Mouse (Mus musculus) limb, embryonic 11.5 days (tissue): Measurements from ENCODE around the gene Ddx18. TPM values are rescaled to one million over a fixed set of nuclear protein-coding genes. Genes with fewer than 3 reads are reported as not detected.

Experiments used
- ATAC-seq: fragments of 200-750 bp; cut with Nextera tagmentation; 2 replicates; pipeline ENCODE4 v1.8.0; 2017; ENCODE audit warnings: low read depth; ENCODE audit not compliant: insufficient number of reproducible peaks, low FRiP score, low TSS enrichment
- DNase-seq: peaks from one replicate; pipeline ENCODE4 v3.0.0-alpha.2; 2015; ENCODE audit warnings: low spot score
- H3K27ac ChIP-seq: fragments of 300-500 bp; sonication (generic); replicated peaks from 2 replicates; pipeline ENCODE4 v1.5.1; 2014; ENCODE audit warnings: low read depth, mild to moderate bottlenecking, low read length
- H3K27me3 ChIP-seq: fragments of 300-500 bp; sonication (generic); 2 replicates; pipeline ENCODE4 v1.6.1; 2014; ENCODE audit warnings: mild to moderate bottlenecking, low read length, mixed read lengths; ENCODE audit not compliant: control insufficient read depth, insufficient read depth
- H3K36me3 ChIP-seq: fragments of 300-500 bp; sonication (generic); 2 replicates; pipeline ENCODE4 v1.6.1; 2014; ENCODE audit warnings: mild to moderate bottlenecking, low read length, moderate library complexity, mixed read lengths; ENCODE audit not compliant: control insufficient read depth, insufficient read depth
- H3K4me1 ChIP-seq: fragments of 300-500 bp; sonication (generic); 2 replicates; pipeline ENCODE4 v1.6.1; 2014; ENCODE audit warnings: low read length, mixed read lengths; ENCODE audit not compliant: control insufficient read depth, insufficient read depth
- H3K4me2 ChIP-seq: fragments of 300-500 bp; sonication (generic); 2 replicates; pipeline ENCODE4 v1.6.1; 2014; ENCODE audit warnings: low read depth, mild to moderate bottlenecking, moderate library complexity; ENCODE audit not compliant: severe bottlenecking
- H3K4me3 ChIP-seq: fragments of 300-500 bp; sonication (generic); 2 replicates; pipeline ENCODE4 v1.5.1; 2014; ENCODE audit warnings: low read depth, low read length
- H3K9ac ChIP-seq: fragments of 300-500 bp; sonication (generic); 2 replicates; pipeline ENCODE4 v1.6.1; 2014; ENCODE audit warnings: mild to moderate bottlenecking, low read length
- H3K9me3 ChIP-seq: fragments of 300-500 bp; sonication (generic); 2 replicates; pipeline ENCODE4 v1.6.1; 2016; ENCODE audit warnings: low read length; ENCODE audit not compliant: control insufficient read depth
- WGBS: fragments of 180-500 bp; shearing (Covaris S2); extraction: QIAGEN DNeasy Blood & Tissue Kit; methylation state at CpG from one replicate; pipeline ENCODE4 v1.1.7; 2014; 5-methylcytosine and 5-hydroxymethylcytosine counted together
- polyA plus RNA-seq: library from polyadenylated mRNA; unstranded; fragments of >200 nt; fragmentation: Nextera tagmentation; extraction: Ambion mirVana; gene quantifications from 2 replicates; pipeline ENCODE4 v1.2.1, GENCODE M21; 2014

Ddx18 gene
- polyA plus RNA-seq, 1 experiment from 2014 or later = 90.2 TPM

GRCm38 (mm10) chr1:121546844-121547243, 20.9 kb downstream of the Ddx18 start:
- 85% methylated on average over 2 of the region's 2 CpGs for WGBS
- no peak for ATAC-seq

DNA sequence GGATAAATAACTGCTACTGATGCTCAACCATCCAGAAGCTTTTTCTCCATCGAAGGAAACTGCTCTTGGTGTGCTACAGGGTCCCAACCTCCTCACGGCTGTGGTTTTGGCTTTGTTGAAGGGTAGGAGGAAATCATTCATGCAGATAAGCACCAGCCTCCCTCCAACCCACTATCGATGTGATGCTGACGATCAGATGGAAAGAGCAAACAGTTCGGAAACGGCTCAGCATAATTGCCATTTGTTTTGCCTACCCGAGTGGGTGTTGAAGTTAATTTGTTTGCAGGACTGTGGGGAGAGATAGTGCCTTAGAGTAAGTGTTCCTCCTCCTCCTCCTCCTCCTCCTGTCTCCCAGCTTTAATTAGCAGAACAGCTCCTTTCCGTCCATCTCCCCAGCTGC, 27.4 kb downstream of the Ddx18 start:
- 77% methylated on average over 8 of the region's 8 CpGs for WGBS
- H3K9me3 ChIP-seq = no peaks in the 10 kb centered on the region

More at GRCm38 (mm10) chr1:121546844-121547243, 20.9 kb downstream of the Ddx18 start:
- Histone ChIP-seq H3K27ac (no peak overlapping the region), H3K4me1 (no peaks in the 10 kb centered on the region), H3K36me3 (no peaks in the 10 kb centered on the region), H3K9ac (no peak overlapping the region), H3K4me3 (no peak overlapping the region), H3K4me2 (no peak overlapping the region), H3K27me3 (no peaks in the 10 kb centered on the region), H3K9me3 (no peaks in the 10 kb centered on the region)
- no peak for DNase-seq

GRCm38 (mm10) chr1:121531439-121531838, 36.4 kb downstream of the Ddx18 start:
- WGBS = 76% methylated on average over 7 of the region's 7 CpGs
- Histone ChIP-seq H3K4me3 (no peak overlapping the region), H3K4me1 (peaks cover 7% of the 10 kb centered on the region; the same call in 1 of the 2 replicates), H3K36me3 (no peaks in the 10 kb centered on the region), H3K9ac (no peak overlapping the region), H3K9me3 (no peaks in the 10 kb centered on the region), H3K4me2 (no peak overlapping the region), H3K27me3 (peaks cover 12% of the 10 kb centered on the region), H3K27ac (no peak overlapping the region)
- ATAC-seq (no peak), DNase-seq (no peak)

More for the DNA sequence above, 27.4 kb downstream of the Ddx18 start:
- Histone ChIP-seq H3K4me2 (no peak overlapping the region), H3K27ac (no peak overlapping the region), H3K4me3 (no peak overlapping the region), H3K4me1 (no peaks in the 10 kb centered on the region), H3K36me3 (no peaks in the 10 kb centered on the region), H3K9ac (no peak overlapping the region), H3K27me3 (no peaks in the 10 kb centered on the region)
- DNase-seq (no peak), ATAC-seq (no peak)

GRCm38 (mm10) chr1:121529286-121529685, 38.5 kb downstream of the Ddx18 start:
- Histone ChIP-seq H3K4me1 (peaks cover 7% of the 10 kb centered on the region; the same call in 1 of the 2 replicates), H3K36me3 (no peaks in the 10 kb centered on the region), H3K9ac (no peak overlapping the region), H3K4me3 (no peak overlapping the region), H3K9me3 (no peaks in the 10 kb centered on the region), H3K27ac (no peak overlapping the region), H3K4me2 (no peak overlapping the region), H3K27me3 (peaks cover 12% of the 10 kb centered on the region)
- 88% methylated on average over 6 of the region's 6 CpGs for WGBS
- ATAC-seq (no peak), DNase-seq (no peak)

DNA sequence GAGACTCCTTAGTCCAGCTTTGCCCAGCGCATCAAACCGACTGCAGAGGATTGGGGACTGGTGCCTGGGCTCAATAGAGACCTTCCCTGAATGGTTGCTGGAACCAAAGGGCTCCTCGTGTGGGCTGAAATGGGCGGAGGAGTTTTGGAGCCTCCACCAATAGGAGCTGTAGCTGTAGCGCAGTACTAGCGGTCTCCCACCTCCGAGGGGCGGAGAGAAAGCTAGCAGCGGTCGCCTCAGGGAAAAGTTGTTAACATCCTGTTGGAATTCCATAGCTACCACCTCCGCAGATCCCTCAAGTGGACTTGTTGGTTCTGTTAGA, 39.4 kb downstream of the Ddx18 start, which contains the start of gene Htr5b:
TSS of gene Htr5b (minus strand) at position 67 of the 322 bp plus-strand sequence.
- peak; percentile 91 for ATAC-seq
- no peak within 1 kb of the TSS for H3K9ac ChIP-seq
- WGBS = 2% methylated on average over 11 of the region's 11 CpGs

DNA sequence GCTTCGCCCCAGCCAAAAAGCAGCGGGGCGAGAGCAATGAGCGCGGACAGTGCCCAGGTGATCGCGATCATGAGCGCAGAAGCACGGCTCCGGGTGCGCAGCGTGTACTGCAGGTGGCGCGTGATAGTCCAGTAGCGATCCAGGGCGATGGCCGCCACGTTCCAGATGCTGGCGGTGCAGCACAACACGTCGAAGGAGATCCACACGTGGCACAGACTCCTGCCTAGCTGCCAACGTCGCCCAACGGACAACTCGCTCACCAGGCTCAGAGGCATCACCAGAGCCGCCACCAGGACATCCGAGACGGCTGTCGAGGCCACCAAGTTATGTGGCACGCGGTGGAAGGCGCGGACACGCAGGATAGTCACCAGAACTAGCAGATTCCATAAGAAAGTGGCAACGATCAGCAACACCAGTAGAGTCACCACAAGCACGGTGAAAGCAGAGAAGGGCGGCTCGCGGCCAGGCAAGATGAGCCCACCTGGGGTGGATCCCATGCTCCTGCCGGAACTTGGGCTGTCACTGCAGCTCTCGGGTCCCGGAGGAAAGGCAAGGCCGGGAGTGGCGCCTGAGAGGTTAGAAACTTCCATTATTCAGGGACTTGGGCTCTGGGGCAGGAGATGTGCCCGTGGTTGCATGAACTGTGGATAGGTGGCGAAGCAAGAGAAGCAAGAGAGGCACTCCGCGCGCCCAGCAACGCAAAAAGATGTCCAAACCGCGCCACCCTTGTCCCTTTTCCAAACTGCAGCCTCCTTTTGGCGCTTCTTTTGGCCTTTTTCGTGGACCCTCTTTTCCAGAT, 40.0 kb downstream of the Ddx18 start:
- no peaks in the 10 kb centered on the region for H3K9me3 ChIP-seq
- no peak overlapping the region for H3K9ac ChIP-seq
- H3K27me3 ChIP-seq = peaks cover 12% of the 10 kb centered on the region
- H3K4me1 ChIP-seq = peaks cover 7% of the 10 kb centered on the region; the same call in 1 of the 2 replicates
- no peak overlapping the region for H3K27ac ChIP-seq
- ATAC-seq = no peak; the same call in 1 of the 2 replicates
- WGBS = 10% methylated on average over 55 of the region's 55 CpGs
- peak; percentile 52 for DNase-seq
- peak overlapping the region; percentile 75 for H3K4me2 ChIP-seq
- no peaks in the 10 kb centered on the region for H3K36me3 ChIP-seq
- peak overlapping the region; percentile 27 for H3K4me3 ChIP-seq

More for the DNA sequence above, 39.4 kb downstream of the Ddx18 start, which contains the start of gene Htr5b:
- H3K36me3 ChIP-seq = no peaks in the 10 kb centered on the region
- peak; percentile 75 for DNase-seq
- no peaks in the 10 kb centered on the region for H3K9me3 ChIP-seq
- no peak within 1 kb of the TSS for H3K27ac ChIP-seq
- H3K4me3 ChIP-seq = peak within 1 kb of the TSS; percentile 27
- peaks cover 7% of the 10 kb centered on the region; the same call in 1 of the 2 replicates for H3K4me1 ChIP-seq
- peak within 1 kb of the TSS; percentile 75 for H3K4me2 ChIP-seq
- peaks cover 12% of the 10 kb centered on the region for H3K27me3 ChIP-seq

DNA sequence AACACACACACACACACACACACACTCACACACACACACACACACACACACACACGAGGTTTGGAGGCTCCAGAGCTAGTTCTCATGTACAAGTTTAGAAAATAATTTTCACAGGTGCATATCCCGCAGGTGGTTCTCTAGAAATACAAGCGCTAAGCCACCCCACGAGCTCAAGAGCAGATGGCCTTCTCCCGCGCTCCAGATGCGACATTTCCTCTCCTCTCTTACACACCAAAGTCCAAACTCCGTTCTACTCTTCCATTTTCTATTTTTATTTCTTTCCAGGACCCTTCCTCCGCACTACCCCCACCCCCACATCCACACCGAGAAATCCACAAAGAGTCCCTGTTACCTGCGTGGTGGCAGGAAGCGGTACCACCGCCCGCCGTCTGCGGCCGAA, 40.7 kb downstream of the Ddx18 start:
- no peak for DNase-seq
- Histone ChIP-seq H3K36me3 (no peaks in the 10 kb centered on the region), H3K9me3 (no peaks in the 10 kb centered on the region), H3K4me3 (peak overlapping the region; percentile 27), H3K27ac (no peak overlapping the region), H3K4me1 (peaks cover 7% of the 10 kb centered on the region; the same call in 1 of the 2 replicates), H3K4me2 (peak overlapping the region; percentile 75; the same call in 1 of the 2 replicates), H3K9ac (no peak overlapping the region), H3K27me3 (peaks cover 12% of the 10 kb centered on the region)
- ATAC-seq = no peak
- 47% methylated on average over 17 of the region's 17 CpGs for WGBS

GRCm38 (mm10) chr1:121518609-121519008, 49.2 kb downstream of the Ddx18 start:
- Histone ChIP-seq H3K4me3 (no peak overlapping the region), H3K4me1 (no peaks in the 10 kb centered on the region), H3K27ac (no peak overlapping the region), H3K4me2 (no peak overlapping the region), H3K27me3 (no peaks in the 10 kb centered on the region), H3K9me3 (no peaks in the 10 kb centered on the region), H3K9ac (no peak overlapping the region), H3K36me3 (no peaks in the 10 kb centered on the region)
- no peak for DNase-seq
- no peak for ATAC-seq
- 71% methylated on average over 1 of the region's 1 CpGs for WGBS
